Mouse (Mus musculus) inflammation-experienced regulatory T-cells, adult 6 months (primary cell): ENCODE results near the gene Car3. TPM values are rescaled to one million over a fixed set of nuclear protein-coding genes. Genes with fewer than 3 reads are reported as not detected.
"Not testable (repeated sequence)": the region's sequence is repeated elsewhere in the genome, so short reads cannot be mapped to it uniquely, and the experiment has no call there.

Source experiments
- ATAC-seq: one replicate; pipeline ENCODE4 v1.8.0; 2017
- polyA plus RNA-seq, 3 experiments: library from polyadenylated mRNA; unstranded; fragments of 100-300 nt; shearing (Covaris generic); gene quantifications; one replicate each; pipeline ENCODE4 v1.2.1; 2017

Car3 gene
- polyA plus RNA-seq = not detected

GRCm38 (mm10) chr3:14863022-14863711 is at the start of gene Car3:
TSS of gene Car3 (plus strand) at chr3:14863512.
- ATAC-seq = no peak

- ATAC-seq = not testable (repeated sequence)
These were observed 47.9 kb upstream of the Car3 start for GRCm38 (mm10) chr3:14815396-14815795.

GRCm38 (mm10) chr3:14819844-14820504 is 43.3 kb upstream of the Car3 start:
- ATAC-seq = no peak

GRCm38 (mm10) chr3:14828896-14829295 is 34.4 kb upstream of the Car3 start:
- no peak for ATAC-seq

DNA sequence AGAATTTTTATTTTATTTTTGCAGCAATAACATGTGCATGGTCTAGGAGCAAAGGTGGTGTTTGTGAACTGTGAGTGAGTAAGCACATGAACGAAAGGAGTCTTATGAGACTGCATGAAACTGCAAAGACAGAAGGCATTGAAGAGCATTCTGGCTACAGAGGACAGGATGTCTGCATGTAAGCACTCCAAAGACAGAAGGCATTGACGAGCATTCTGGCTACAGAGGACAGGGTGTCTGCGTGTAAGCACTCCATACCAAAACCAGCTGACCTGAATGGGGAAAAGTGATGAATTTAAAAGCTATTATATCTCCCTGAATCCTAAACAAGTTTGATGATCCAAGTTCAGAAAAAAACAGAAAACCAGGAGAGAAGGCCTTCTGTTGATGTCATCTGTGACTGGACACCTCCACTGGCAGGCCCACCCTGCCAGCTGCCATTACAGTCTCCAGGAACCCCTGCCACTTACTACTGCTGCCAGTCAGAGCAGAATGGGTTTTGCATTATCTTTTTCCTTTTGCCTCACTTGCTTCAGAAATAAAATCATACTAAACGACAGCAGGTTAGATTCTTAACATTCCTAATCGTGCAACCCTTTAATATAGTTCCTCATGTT is 32.0 kb upstream of the Car3 start:
- no peak for ATAC-seq

DNA sequence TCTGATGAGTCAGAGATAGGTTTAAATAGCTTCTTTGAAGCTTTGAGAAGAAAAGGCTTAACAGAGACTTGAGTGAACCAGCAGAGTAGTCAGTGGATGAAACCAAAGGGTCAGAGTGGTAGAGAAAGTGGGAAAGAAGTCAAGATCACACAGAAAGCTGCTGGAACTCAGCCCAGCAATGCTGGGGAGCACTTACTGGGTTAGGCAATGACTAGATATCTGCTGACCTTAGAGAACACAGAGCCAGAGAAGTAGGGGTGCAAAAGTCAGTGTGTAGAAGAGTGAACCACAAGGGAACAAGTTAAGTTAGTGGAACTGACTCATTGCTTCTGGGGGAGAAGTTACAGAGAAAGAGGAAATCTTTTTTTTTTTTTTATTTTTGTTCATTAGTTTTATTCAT is 30.5 kb upstream of the Car3 start:
- no peak for ATAC-seq

GRCm38 (mm10) chr3:14838936-14839335 is 24.4 kb upstream of the Car3 start:
- ATAC-seq = no peak

GRCm38 (mm10) chr3:14839466-14840118 is 23.7 kb upstream of the Car3 start:
- ATAC-seq = no peak

DNA sequence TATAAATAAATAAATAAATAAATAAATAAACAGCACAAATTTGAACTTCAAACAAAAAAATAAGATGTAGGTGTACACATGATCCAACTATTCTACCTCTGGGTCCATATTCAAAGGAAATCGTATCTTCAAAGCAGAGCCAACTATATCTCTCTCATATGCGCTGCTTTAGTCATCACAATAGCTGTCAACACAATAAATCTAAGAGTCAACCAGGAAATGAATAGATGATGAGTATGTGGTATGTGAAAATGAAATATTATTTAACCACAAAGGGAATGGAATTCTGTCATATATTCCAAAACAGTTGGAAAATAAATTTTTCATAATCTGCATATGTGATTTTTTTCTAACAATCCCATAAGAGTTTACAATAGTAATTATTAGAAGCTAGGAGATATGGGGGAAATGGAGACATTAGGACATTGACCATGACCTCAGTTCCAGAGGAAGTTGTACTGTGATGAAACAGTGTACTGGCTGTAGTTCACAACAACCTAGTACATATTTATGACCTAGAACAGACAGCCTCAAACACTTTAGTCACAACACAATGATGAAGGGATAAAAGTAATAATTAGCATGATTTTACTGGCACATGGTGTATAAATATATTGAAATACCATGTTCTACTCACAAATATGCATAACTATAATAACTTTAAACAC is 14.6 kb upstream of the Car3 start:
- ATAC-seq = no peak

- no peak for ATAC-seq
These were observed 9.3 kb upstream of the Car3 start for GRCm38 (mm10) chr3:14853966-14854365.

- no peak for ATAC-seq
These were observed 8.9 kb upstream of the Car3 start for GRCm38 (mm10) chr3:14854446-14854845.

GRCm38 (mm10) chr3:14857874-14858273 is 5.4 kb upstream of the Car3 start:
- no peak for ATAC-seq

DNA sequence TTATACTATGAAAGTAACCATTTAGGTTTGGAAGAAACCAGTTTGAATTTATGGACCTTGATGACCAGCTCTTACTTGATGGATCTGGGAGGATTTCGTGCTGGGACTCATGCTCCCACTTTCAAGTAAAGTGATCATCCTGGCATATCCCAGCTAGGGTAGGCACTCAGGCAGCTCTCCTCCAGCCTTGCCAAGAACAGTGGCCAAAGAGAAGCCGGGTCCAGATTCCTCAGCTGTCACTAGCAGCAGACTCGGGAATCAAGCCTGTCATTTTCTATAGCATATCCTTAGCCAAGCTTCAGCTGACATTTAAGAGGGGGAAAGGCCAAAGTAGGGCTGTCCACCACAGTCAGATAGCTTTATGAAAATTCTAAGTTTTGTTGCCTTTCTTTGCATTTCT is 3.0 kb upstream of the Car3 start:
- no peak for ATAC-seq

DNA sequence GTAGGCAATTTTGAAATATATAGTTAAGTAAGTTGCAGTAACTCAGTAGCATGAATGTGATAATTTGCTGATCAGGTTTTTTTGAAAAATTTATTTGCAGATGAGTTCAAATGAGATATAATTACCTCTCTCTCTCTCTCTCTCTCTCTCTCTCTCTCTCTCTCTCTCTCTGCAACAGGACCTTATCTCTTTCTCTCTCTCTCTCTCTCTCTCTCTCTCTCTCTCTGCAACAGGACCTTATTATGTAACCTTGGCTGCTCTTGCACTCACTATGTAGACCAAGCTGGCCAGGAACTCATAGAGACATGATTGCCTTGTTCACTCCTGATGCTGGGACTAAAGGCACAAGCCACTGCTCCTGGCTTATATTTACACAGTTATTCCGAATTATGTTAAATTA is 2.1 kb upstream of the Car3 start:
- ATAC-seq = no peak

DNA sequence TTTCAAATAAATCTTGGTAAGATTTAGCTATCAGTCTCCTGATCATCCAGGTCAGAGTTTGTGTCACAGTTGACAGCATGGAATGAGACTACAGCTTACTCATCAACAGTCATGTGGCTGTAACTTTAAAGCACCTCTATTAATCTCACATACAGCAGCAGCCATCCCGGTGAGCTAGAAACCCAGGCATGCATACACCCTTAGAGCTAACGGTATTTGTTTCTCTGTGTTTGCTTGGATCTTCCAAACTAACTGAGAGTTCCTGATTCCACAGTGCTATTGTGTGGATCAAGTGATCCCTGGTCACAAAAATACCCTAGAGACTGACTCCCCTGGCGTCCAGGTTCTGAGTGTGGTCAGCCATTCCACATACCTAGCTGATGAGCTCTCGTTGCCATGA is 1.5 kb upstream of the Car3 start:
- ATAC-seq = no peak

GRCm38 (mm10) chr3:14862654-14863021 is 674 bp upstream of the Car3 start:
- ATAC-seq = no peak

- no peak for ATAC-seq
These were observed 610 bp downstream of the Car3 start for GRCm38 (mm10) chr3:14863922-14864321.

DNA sequence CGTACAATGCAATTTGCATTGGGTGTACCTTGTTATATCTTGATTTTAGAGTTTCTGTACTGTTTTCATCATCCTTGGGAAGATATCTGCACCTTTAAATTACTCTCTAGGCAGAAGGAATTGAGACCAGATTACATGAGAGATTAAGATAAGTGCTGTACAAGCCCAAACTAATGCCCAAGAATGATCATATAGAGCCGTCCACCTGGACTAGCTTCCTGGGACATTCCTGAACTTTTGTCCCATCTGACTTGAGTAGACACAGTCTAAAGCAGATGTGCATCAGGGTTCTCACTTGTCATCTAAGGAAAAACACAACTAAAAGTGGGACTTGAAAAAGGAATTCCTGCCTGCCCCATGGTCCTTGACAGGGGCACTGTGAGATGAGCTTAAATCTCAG is 2.6 kb downstream of the Car3 start:
- ATAC-seq = no peak

DNA sequence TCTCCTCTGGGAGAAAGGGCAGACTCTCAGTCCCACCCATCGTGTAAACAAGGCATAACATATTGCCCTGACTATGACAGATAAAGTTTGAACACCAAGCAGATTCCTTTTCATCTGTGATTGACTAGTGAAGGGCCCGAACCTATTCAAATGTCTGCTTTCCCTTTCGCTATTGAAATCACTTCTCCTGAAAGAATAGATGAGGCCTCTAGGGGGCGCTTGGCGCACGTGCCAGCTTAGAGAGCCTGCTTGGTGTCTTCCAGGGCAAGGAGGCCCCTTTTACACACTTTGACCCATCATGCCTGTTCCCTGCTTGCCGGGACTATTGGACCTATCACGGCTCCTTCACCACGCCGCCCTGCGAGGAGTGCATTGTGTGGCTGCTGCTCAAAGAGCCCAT is 6.5 kb downstream of the Car3 start:
- peak; percentile 95 for ATAC-seq

- no peak for ATAC-seq
These were observed 7.2 kb downstream of the Car3 start for GRCm38 (mm10) chr3:14870528-14870927.

- ATAC-seq = no peak
These were observed 8.1 kb downstream of the Car3 start for GRCm38 (mm10) chr3:14871386-14871785.

- ATAC-seq = peak; percentile 57
These were observed 11.2 kb downstream of the Car3 start for GRCm38 (mm10) chr3:14874402-14875040.
